Mouse (Mus musculus): ENCODE results near the gene Tmem127.
"Not testable (repeated sequence)": the region's sequence is repeated elsewhere in the genome, so short reads cannot be mapped to it uniquely, and the experiment has no call there.

Tmem127 gene

DNA sequence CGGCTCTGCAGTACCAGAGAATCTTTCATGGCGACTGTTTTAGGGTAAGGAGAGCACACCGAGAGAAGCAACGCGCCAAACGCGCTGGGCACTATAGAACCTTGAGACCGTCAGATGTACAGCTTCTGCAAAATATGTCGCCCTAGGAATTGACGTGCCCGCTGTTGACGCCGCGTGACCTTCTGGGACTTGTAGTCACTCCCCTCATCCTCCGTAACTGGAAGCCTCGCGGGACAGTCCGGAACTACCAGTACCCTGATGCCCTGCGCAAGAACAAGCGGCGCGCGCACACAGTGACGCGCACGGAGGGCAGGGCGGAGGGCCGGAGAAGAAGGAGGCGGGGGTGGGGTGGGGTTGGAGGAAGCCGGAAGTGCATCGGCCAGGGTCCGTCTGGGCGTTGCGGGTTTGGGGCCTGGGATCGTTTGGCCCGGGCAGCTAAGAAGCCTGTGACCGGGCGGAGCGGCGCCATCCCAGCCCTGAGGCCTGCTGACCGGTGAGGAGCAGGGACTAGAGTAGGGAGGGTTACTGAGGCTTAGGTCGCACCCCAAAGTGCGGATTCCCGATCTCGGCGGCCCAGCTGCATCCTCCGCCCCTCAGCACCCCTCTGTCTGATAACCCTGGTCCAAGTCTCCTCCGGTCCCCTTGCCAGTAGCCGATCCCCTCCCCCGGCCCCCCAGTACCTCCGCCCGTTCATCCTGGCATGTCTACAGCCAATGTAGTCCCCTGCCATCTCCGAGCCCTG is at the start of gene Tmem127, which contains the start of gene Ciao1:
Gene Tmem127 (plus strand): TSS at position 317 of the 742 bp plus-strand sequence.
Gene Ciao1 (minus strand): TSS at position 225 of the 742 bp plus-strand sequence.
- DNase-seq (ENCODE audit: low spot score) = peak; percentile 99

DNA sequence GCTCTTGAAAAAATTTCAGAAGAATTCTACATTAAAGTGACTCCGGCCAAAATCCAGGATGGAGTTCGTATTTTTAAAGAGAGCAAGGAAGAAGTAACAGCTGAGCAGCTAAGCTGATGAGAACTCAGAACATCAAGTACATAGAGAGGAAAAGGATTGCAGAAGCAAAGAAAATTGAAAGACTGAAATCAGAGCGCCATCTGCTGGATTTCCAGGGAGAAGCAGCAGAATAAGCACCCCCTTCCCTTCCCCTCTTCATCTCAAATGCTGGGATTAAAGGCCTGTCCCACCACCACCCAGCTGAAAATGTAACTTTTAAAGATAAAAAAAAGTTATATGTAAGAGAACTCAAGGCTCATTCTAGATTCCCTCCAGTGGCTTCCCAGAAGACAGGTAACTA is 42.8 kb upstream of the Tmem127 start:
- DNase-seq (ENCODE audit: low spot score) = peak; percentile 22

DNA sequence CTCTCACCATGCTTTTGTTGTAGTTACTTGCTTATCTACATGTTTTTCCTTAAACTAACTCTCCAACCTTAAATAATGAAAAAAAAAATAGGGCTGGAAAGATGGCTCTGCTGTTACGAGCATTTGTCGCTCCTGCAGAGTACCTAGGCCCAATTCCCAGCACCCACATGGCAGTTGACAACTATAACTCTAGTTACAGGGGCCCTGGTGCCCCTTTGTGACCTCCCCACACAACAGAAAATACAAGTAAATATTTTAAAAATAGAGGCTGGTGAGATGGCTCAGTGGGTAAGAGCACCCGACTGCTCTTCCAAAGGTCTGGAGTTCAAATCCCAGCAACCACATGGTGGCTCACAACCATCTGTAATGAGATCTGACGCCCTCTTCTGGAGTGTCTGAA is 41.8 kb upstream of the Tmem127 start:
- not testable (repeated sequence) for DNase-seq (ENCODE audit: low spot score)

DNA sequence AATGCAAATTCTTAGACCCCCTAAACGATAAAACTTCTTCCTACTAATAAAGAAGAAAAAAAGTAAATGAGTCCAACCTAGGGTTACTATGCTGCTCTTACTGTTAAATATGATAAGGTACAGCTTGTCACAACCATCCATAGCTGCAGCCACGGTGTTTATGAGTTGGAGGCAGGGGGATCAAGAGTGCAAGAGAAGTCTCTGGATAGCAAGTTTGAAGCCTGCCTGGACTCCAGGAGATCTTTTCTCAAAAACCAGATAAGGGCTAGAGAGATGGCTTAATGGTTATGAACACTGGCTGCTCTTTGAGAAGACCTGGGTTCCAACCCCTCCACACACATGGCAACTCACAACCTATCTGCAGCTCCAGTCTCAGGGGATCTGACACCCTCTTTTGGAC is 40.8 kb upstream of the Tmem127 start:
- no peak for DNase-seq (ENCODE audit: low spot score)

DNA sequence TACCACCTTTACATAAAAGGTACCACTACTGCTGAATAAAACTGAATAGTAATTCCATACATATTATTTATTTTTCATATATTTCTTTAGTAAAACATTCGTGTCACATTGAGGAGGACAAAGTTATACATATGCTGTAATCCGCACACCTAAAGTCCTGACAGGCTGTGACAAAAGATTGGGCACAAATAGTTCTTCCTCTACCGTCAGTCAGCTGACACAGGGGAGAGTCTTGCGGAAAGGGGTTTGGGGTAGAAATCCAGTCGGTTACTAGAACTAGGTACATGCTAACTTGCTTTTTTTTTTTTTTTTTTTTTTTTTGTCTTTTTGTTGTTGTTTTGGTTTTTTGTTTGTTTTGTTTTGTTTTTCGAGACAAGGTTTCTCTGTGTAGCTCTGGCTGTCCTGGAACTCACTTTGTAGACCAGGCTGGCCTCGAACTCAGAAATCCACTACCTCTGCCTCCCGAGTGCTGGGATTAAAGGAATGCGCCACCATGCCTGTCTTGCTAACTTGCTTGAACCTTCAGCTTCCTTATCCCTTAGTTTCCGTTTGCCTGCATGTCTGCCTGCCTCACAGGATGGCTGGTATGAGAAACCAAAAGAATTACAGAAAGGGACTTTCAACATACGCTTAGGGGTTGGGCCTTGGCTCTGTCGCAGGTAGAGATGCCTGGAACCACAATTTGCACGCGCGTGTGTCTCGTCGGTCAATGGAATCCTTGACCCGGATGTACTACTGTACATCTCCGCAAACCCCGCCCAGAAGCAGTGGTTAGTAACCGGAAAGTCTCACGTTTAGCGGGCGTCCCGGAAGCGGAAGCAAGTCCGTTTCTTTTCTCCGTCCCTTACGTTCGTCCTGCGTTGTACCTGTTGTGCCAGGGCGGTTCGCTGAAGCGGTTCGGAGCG is 39.9 kb upstream of the Tmem127 start, which contains the start of the genes 1810024B03Rik and Snrnp200:
Gene 1810024B03Rik (minus strand): TSS at position 734 of the 905 bp plus-strand sequence.
Gene Snrnp200 (plus strand): TSS at position 840 of the 905 bp plus-strand sequence.
- peak; percentile 93 for DNase-seq (ENCODE audit: low spot score)

DNA sequence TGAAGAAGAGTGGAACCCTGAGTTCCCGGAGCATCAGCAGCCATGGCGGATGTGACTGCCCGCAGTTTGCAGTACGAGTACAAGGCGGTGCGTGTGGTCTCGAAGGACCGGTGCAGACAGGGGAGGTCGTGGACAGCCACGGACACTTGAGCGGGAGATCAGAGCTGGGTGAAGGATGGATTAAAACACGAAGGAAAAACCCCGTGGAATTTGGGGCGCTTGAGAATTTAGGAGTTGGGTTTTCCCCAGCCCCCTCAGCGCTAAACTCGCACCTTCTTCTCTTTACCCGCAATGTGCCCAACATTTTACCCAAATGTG is 39.3 kb upstream of the Tmem127 start:
- DNase-seq (ENCODE audit: low spot score) = no peak

DNA sequence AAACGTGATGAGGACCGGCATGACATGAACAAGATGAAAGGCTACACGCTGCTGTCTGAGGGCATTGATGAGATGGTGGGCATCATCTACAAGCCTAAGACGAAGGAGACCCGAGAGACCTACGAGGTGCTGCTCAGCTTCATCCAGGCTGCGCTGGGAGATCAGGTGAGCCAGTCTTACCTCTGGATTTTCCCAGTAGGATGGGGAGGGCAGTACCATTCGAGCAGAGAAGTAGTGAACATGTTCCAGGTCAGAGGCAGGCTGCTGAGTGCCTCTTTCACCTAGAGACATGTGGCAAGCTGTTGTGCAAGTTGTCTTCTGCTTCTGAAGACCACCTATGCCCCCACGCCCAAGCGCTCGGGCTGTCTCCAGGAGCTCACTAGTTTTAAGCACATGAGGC is 37.0 kb upstream of the Tmem127 start:
- no peak for DNase-seq (ENCODE audit: low spot score)

DNA sequence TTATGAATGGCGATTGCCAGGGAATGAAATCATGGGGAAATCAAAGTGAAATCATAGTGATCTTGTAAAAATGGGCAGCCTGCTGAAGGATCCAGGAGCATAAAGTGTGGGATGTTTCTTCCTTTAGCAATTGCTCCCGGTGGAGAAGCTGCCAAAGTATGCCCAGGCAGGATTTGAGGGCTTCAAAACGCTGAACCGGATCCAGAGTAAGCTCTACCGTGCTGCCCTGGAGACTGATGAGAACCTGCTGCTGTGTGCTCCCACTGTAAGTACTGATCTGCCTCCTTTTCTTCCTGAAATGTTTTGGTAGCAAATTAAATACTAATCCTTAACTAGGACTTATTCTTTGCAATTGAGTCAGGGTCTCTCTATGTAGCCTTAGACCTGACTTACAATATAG is 30.0 kb upstream of the Tmem127 start:
- no peak for DNase-seq (ENCODE audit: low spot score)

DNA sequence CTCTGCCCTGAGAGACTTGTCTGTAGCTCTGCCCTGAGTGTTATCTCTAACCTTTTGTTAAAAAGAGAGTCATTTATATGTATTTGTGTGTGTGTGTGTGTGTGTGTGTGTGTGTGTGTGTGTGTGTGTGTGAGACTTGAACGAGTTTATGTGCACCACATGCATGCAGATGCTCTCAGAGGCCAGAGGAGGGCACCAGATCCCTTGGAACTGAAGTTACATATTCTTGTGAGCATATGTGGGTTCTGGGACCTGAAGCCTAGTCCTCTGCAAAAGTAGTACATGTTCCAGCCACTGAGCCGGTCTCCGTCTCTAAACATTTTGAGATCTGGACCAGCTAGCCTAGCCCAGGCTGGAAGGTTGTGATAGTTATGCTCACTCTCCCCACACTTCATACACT is 22.4 kb upstream of the Tmem127 start:
- no peak for DNase-seq (ENCODE audit: low spot score)

DNA sequence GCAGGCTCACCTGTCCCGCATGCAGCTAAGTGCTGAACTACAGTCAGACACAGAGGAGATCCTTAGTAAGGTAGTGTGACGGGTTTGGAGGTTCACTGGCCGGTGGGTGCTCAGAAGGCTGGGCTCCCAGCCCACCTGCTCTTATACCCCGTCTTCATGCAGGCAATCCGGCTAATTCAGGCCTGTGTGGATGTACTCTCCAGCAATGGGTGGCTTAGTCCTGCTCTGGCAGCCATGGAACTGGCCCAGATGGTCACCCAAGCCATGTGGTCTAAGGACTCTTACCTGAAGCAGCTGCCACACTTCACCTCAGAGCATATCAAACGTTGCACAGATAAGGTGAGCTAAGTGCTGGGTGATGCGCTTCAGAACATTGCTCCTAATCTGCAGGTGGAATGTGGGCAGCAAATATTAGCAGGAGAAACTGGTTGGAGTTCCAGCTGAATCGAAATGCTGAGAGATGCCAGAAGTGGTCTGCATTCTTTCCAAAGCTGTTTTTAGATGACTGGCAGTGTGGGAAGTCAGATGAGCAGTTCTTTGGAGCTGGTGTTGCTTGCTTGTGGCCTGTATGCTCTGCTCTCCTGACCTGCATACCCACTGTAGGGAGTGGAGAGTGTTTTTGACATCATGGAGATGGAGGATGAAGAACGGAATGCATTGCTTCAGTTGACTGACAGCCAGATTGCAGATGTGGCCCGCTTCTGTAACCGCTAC is 9.7 kb upstream of the Tmem127 start:
- no peak for DNase-seq (ENCODE audit: low spot score)

DNA sequence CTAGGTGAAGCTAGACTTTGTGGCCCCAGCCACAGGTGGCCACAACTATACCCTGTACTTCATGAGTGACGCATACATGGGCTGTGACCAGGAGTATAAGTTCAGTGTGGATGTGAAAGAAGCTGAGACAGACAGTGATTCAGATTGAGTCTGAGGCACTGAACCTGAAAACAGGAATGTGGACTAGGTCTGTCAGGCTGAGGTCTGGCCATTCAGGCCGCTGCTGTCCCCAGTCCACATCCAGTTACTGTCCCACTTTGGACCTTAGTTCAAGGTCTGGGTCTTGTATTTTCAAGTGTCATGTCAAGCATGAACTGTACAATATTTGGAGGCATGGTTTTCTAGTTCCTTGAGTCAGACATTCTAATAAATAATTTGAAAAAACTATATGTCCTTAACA is 7.6 kb upstream of the Tmem127 start:
- DNase-seq (ENCODE audit: low spot score) = no peak

DNA sequence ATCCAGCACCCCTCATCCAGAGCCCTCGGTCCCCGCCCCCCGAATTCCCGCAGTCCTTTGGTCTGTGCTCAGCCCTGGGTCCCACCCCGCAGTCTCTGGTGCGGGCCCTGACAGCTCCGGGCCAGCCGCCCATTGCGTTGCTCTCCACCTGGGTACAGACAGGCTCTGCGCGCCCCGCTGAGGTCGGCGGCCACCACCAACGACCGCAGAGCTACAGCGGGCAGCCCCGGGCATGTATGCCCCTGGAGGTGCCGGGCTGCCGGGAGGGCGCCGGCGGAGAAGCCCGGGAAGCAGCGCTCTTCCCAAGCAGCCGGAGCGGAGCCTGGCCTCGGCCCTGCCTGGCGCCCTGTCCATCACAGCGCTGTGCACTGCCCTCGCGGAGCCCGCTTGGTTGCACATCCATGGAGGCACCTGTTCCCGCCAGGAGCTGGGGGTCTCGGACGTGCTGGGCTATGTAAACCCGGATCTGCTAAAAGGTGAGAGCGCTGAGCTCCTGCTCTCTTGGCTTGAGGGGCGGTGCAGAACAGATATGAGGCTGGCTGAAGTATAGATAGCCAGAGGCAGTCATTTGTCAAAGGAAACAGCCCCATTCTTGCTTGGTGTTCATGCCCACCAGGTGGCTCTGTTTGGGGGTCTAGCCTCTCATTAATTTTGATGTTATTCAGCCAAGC is 761 bp downstream of the Tmem127 start:
- peak; percentile 40 for DNase-seq (ENCODE audit: low spot score)

DNA sequence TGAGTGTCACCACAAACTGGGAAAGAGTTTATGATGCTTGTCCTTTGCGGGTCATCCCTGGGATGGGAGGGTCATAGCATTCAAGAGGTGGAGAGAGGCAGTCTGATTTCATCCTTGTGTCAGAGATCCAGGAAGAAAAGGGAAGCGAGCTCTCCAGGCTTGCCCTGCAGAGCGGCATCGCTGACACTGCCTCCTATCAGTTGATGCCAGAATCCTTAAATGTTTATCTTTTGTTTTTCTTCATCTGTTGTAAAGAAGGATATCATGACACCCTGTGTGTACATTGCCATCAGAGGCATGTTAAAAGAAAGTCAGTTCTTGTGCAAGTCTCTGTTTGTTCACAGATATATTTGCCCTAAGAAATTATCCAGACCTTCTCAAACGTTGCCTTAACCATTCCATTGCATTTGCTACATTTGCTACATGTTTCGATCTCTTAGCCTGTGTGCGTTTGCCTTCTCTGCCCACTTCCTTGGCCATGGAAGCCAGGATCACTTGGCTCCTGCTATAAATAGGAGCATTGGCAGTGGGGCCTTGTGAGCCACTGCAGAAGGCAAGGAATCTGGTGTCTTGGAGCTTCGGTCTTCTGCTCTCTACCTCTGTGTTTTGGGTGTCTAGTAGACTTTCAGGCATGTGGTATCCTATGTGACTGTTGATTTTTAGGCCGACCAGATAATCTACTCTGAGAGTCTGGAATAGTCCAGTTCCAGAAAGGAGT is 2.7 kb downstream of the Tmem127 start:
- DNase-seq (ENCODE audit: low spot score) = no peak

DNA sequence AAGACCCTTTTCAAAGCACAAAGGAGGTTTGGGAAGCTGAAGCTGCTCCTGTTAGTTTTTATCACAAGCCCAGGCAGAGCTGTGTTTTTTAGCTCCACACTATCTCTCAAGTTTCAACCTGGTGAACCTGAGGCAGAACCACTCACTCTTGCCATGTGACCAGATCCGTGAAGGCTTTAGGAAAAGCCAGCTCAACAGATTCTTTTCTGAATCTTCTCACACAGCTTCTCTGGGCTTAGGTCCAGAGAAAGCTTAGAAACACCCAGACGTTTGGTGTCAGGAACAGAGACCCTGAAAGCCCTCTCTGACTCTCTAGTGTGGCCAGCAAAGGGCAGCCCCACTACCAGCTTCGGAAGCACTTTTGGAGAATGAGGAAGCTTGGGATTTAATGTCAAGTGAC is 3.7 kb downstream of the Tmem127 start:
- DNase-seq (ENCODE audit: low spot score) = no peak

DNA sequence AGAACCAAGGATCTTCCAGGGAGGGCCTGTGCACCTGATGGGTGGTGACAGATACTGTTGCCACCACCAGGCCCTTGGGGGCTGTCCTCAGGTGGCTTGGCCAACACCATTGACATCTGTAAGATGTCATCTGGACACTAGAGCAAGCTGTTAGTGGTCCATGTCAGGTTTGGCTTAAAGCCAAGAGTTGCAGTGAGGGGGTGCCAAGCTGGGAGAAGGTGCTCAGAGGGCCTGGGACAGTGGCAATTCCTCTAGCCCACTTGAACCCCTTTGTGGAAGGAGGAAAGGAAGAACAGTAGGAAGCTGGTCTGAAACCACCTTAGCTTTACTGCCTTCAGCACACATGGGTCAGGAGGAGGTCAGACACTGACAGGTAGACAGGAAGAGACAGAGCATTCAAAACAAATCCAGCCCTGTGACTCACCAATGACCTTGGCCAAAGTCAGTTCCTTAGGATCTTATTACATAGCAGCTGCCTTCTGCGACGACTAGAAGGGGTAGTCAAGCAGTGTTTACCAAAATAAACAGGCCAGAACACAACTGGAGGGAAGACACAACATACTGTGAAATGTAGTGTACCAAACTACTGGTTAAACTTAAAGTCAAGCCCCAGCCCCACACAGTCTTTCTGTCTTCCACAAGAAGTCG is 4.3 kb downstream of the Tmem127 start:
- no peak for DNase-seq (ENCODE audit: low spot score)

DNA sequence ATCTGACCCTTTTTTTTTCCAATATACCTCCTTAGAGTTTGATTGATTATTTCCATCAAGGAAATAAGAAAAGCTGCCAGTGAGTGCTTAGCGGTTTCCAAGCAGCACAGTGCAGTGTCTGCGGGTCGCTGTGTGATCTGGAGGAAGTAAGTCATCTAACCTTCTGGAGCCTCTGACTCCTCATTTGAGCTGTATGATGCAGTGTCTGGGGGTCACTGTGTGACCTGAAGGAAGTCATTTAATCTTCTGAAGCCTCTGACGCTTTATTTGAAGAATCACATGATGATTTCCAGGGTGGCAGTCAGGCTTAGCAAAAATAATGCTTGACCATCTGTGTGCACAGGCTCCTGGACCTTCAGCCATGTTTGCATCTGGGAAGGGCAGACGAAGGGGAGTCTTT is 5.1 kb downstream of the Tmem127 start:
- DNase-seq (ENCODE audit: low spot score) = no peak

DNA sequence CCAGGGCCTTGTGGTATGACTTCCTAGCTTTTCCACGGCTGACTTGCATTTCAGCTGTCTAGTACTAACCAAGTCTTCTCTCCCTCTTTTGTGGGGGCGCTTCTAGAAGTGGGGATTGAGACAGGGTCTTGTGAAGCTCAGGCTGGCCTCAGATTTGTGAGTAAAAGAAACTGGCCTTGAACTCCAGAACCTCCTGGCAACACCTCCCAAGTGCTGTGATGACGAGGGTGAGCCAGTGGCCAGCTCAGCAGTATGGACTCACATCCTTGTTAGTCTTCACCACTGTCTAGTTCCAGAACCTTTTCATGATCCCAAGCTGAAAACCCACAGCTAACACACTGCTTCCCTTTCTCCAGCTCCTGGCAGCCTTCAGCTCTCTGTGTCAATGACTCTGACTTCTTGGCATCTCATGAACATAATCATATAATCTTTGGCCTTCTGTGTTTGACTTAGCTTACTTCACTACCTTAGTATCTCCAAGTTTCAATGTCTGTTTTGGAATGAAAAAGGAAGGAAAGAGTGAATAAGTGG is 7.0 kb downstream of the Tmem127 start:
- no peak for DNase-seq (ENCODE audit: low spot score)

DNA sequence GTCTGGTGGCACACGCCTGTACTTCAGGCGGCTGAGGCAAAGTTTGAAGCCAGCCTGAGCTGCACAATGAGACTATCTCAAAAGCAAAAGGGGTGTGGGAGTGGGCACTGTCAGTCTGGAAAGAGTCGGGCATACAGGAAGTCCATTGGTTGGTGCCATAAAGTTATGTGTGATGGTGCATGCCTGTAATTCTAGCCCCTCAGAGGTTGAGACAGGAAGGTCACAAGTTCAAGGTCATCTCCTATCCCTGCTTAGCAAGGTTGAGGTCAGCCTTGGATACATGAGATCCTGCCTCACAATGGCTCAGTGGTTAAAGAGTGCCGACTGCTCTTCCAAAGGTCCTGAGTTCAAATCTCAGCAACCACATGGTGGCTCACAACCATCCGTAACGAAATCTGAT is 7.6 kb downstream of the Tmem127 start:
- no peak for DNase-seq (ENCODE audit: low spot score)

DNA sequence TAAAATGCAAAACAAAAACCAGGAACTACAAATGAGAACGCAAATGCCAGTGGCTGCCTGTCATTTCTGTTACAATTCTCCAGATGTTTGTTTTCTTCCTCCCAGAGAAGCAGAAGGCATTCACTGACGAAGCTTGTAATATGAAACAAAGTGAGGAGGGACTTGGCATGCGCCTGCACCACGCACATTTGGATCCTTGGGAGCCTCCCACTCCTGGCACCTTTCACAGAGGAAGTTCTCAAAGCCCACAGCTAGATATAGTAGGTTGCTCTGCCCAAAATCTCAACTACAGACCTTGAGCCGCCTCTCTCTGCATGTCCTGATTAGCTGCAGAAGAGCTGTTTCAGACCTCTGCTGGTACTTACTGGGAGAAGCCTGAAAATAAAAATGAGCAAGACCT is 11.6 kb downstream of the Tmem127 start:
- no peak for DNase-seq (ENCODE audit: low spot score)

DNA sequence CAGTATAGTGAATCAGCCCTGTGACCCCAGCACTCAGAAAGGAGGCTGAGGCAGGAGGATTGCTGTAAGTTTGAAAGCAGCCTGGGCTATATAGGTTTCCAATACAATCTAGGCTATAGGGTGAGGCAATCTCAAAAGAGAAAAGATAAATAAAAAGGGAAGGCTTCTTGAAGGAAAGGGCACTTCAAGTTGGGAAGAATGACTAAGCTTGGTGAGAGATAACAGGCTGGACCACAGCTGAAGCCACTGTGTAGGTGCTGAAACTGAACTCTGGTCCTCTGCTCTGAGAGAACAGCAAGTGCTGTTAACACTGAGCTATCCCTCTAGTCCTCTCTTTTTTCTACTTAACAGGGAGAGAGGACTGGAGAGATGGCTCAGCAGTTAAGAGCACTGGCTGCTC is 14.8 kb downstream of the Tmem127 start:
- no peak for DNase-seq (ENCODE audit: low spot score)

DNA sequence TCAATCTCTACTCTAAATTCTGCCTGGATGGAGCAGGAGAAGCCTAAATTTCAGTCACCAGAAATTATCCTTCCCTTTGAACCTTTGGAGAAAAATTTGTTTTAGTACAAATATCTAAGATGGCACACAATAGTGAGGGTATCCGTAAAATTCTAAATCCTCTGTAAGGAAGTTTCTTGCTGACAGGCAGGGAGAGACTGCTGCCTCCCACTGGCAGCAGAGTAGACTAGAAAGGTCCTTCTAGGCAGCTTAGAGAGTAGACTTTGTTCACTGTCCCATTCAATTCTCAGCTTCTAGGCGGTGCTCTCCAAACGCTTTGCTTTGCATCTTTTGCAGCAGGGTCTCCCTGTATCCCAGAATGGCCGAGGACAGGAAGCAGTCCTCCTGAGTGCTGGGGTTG is 20.1 kb downstream of the Tmem127 start:
- no peak for DNase-seq (ENCODE audit: low spot score)

Measured in yolk sac, embryonic 10.5 days (tissue).